Mouse (Mus musculus) ovary, postnatal 36 days (tissue): Measurements from ENCODE around the gene Creld1.

Source experiments
- DNase-seq: peaks from one replicate; pipeline ENCODE4 v3.0.0; 2022; ENCODE audit warnings: low spot score, mixed read lengths

Gene Creld1

DNA sequence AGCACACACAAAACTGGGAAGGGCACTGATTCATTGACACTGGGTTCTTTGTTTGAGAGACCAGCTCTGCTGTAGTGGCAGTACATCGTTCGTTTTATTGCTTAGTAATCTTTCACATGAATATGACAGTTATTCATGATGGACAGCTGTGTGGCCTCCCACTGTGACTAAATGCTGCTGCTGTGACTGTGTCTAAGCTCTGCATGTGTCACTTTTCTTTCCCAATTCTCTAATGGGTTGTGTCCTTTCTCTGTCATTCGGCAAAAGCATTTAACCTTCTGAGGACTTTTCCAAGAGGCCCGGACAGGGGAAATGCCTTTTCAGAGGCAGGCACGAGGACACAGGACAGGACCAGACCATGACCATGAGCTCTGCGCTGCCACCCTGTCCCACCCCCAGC lies 30.8 kb downstream of the Creld1 start:
- DNase-seq = no peak

DNA sequence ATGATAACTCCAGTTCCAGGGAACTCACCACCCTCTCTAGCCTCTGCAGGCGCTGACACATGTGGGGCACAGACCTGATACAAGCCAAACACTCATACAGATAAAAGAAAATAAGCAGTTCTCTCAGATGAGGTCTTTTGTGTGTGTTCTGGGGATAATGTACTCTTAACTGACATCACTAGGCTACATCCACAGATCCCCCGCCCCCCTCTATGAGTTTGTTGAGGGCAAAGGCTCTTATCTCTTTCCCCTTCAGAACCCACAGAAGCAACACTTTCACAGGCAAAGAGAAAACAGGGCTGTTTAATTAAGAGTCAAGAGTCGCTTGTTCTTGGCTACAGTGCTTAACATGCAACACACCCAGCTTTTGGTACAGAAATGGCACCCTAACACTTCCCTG lies 31.5 kb downstream of the Creld1 start:
- DNase-seq = no peak

DNA sequence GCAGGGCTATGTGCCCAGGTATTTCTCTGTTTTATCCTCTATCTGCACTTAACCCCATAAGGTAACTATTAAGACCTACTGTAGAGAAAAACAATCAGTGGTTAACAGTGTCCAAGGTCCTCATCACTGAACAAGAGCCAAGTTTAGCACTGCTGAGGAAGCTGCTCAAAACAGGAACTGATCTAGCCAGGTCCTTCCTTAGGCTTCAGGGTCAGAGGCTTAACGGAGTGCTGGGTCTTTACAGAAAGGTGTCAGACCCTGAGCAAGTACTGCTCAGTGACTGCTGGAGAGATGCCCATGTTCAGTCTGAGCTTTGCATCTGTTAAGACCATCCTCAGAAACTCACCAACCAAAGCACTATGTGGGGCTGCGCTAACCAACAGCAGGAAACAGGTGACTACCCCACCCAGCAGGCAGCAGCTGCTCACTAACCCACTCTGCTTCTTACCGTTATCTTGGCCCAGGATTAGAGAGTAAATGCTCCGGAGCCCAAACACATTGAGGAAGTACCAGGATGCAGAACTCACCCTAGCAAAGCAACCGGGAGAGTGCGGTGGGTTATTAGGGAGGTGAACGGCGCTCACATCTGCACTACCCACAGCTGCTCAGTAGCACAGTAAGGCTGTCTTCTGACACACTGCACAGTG lies 34.5 kb downstream of the Creld1 start:
- DNase-seq = no peak

GRCm38 (mm10) chr6:113522310-113522709 lies 39.2 kb downstream of the Creld1 start:
- DNase-seq = no peak

DNA sequence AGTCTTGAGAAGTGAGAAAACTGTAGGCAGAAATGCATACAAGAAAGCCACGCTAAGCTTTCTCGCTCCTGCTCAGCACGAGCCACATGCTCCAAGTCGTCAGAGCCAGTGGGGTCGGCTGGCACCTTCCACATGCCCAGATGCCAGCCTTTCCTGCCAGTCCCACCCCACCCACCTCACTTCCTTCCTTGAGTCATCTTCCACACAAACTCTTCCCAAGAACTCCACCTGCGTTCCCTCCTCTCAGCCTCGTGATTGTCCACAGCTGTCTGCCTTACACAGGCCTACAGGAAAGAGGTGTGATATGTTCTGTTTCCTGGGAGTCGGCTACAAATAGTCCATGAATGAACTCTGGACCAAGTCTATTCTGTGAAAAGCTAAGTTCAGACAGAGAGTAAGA lies 40.3 kb downstream of the Creld1 start:
- no peak for DNase-seq

- peak; percentile 90 for DNase-seq
These were observed 48.1 kb downstream of the Creld1 start, which contains the start of the genes Emc3 and Fancd2 for GRCm38 (mm10) chr6:113530932-113531839. Gene Emc3, minus strand, starts transcription at chr6:113531652. Gene Fancd2, plus strand, starts transcription at chr6:113531682.

- no peak for DNase-seq
These were observed 48.8 kb downstream of the Creld1 start for GRCm38 (mm10) chr6:113531840-113532404.

GRCm38 (mm10) chr6:113534886-113535285 lies 51.8 kb downstream of the Creld1 start:
- DNase-seq = no peak

DNA sequence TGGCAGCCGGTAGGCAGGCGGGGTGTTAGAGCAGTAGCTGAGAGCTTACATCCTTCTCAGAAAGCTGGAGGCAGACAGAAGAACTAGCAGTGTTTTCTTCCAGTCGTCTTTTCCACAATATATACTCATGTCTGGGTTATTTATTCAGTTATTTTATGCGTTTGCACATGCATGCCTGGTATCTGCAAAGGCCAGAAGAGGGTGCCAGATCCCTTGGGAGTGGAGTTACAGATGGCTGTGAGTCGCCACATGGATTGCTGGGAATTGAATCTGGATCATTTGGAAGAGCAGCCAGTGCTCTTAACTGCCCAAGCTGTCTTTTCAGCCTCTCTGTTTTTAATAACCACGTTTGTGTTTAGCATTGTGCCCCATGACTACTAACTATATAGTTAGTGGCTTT lies 58.5 kb downstream of the Creld1 start:
- DNase-seq = no peak
